19 mouse cellular contexts compared by ENCODE assay signal in the genomic region with DNA sequence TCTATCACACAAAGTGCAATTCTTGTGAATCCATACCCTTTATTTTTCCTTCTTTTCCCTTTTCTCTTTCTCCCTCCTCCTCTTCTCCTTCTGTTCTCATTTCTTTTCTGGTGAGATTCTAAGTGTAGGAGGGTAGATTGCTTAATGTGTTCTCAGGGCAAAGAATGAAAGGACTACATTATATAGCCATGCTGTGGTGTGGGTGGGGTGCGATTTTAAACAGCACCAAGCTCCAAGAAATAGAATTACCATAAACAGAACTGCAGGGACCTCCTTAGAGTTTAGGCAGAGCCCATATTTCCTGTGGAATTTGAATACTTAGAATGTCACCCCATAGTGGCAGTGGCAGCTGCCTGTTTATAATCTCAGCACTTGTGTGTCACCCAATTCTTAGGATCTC. TPM values are rescaled to one million over a fixed set of nuclear protein-coding genes. Genes with fewer than 3 reads are reported as not detected.
A peak's percentile ranks its signal among the peaks of the same experiment; 100 is the strongest.
DNase-seq lines count a peak whose midpoint lies in the region; TF ChIP-seq lines count a peak whose summit lies in the region.
"Had no signal": no experiment of that assay in that cellular context is flagged by ENCODE, and none has a peak within 500 bp of the region (broad histone marks: within the 10 kb centered on the region; RNA-seq: fewer than 3 reads in every experiment).

No protein-coding gene starts in this region.

- peak overlapping the region; percentile 53 for H3K27ac ChIP-seq in gastrocnemius, adult 2 months
- no peak overlapping the region for H3K27ac ChIP-seq in limb, embryonic 10.5 days

- no peaks in the 10 kb centered on the region for H3K27me3 ChIP-seq in limb, embryonic 10.5 days (ENCODE audit: low read depth, poor library complexity, severe bottlenecking)
- H3K27me3 ChIP-seq: limb, embryonic 15.5 days had no signal

- no peaks in the 10 kb centered on the region for H3K9me3 ChIP-seq in limb, embryonic 10.5 days (replicated peaks)
- H3K9me3 ChIP-seq: G1E; limb, embryonic 15.5 days had no signal

- TF ChIP-seq CTCF in gastrocnemius, adult 2 months (IDR thresholded peaks at IDR 0.05), result no peak

- H3K36me3 ChIP-seq in limb, embryonic 10.5 days, result no peaks in the 10 kb centered on the region
- H3K36me3 ChIP-seq: G1E; limb, embryonic 15.5 days had no signal

- 85% methylated on average over 1 of the region's 1 CpGs for WGBS in limb, embryonic 10.5 days

- no peaks in the 10 kb centered on the region for H3K4me1 ChIP-seq in limb, embryonic 10.5 days

- no peak overlapping the region for H3K4me3 ChIP-seq in gastrocnemius, adult 2 months
- H3K4me3 ChIP-seq in limb, embryonic 10.5 days, result no peak overlapping the region
- H3K4me3 ChIP-seq: limb, embryonic 15.5 days had no signal

- intact Hi-C loops in gastrocnemius, adult 2 months (cut with DNase I), result no loop called here
- intact Hi-C loops in left cerebral cortex, postnatal 25 days (cut with DNase I), result loop anchor here (1.0 to 10.0 kb wide), 4 partner anchors 22 to 859 kb away; no protein-coding TSS in a partner anchor

- DNase-seq in gastrocnemius, adult 2 months, result no peak
- no peak for DNase-seq in gastrocnemius, postnatal 10 days
- DNase-seq in brain, adult 2 months (ENCODE audit: low read depth, low spot score), result peak; percentile 86
- peak; percentile 29 to 64 for DNase-seq in frontal cortex, postnatal 10 days (ENCODE audit: low spot score in 2 of 2)
- peak; percentile 59 to 96 for DNase-seq in left cerebral cortex, postnatal 25 days (ENCODE audit: low spot score in 2 of 2)
- DNase-seq in thymus, postnatal 0 days (ENCODE audit: low spot score), result no peak
- DNase-seq in liver, result no peak
- no peak for DNase-seq in limb, embryonic 10.5 days (ENCODE audit: low spot score)
- DNase-seq: cerebellum, adult 8-10 months; kidney, postnatal 10 days; thymus, postnatal 25 days had no signal

RNA-seq across cellular contexts. Expression of a gene that starts 17.0 kb away (rescaled TPM):
- total RNA-seq in gastrocnemius, adult 2 months (2021), result 10 to 100 TPM; 25.3 to 37.5 TPM
- 10 to 100 TPM; 31.0 to 39.0 TPM for total RNA-seq in gastrocnemius, postnatal 10 days (2021)
- total RNA-seq in left cerebral cortex, postnatal 25 days (2021), result 10 to 100 TPM; 21.9 to 27.1 TPM
- polyA plus RNA-seq in thymus, postnatal 0 days (2015; fragmentation: Nextera tagmentation; extraction: Ambion mirVana), result 2.4 and 2.5 TPM in 2 replicates
- 0.43 and 1.5 TPM in 2 replicates for polyA plus RNA-seq in limb, embryonic 10.5 days (2016; fragmentation: Nextera tagmentation; extraction: Ambion mirVana)
- polyA plus RNA-seq: G1E; inflammation-experienced regulatory T-cells, adult 6 months had no signal

RNA-seq across cellular contexts. Expression of a gene that starts 17.7 kb away (rescaled TPM):
- total RNA-seq in gastrocnemius, adult 2 months (2021), result under 1 TPM in 1 of 2 experiments, not detected in 1; 0.18 TPM
- under 1 TPM in 1 of 2 experiments, not detected in 1; 0.16 TPM for total RNA-seq in gastrocnemius, postnatal 10 days (2021)
- not detected for total RNA-seq in left cerebral cortex, postnatal 25 days (2021)
- polyA plus RNA-seq in thymus, postnatal 0 days (2015; fragmentation: Nextera tagmentation; extraction: Ambion mirVana), result not detected in 2 replicates
- not detected in 2 replicates for polyA plus RNA-seq in limb, embryonic 10.5 days (2016; fragmentation: Nextera tagmentation; extraction: Ambion mirVana)
- total RNA-seq: G1E; heart, adult 8-10 months; heart, postnatal 25 days had no signal
- polyA plus RNA-seq: C2C12; G1E; inflammation-experienced regulatory T-cells, adult 6 months; limb, embryonic 15.5 days; lung, embryonic 16.5 days; neural tube, embryonic 14.5 days had no signal

Comparison
In these comparisons a context has a peak if more than half of its experiments do, and no peak if none do; other contexts are left out.
1. DNase-seq: peak in brain, adult 2 months (single experiment), frontal cortex, postnatal 10 days (2 of 2) and left cerebral cortex, postnatal 25 days (2 of 2); none in gastrocnemius, adult 2 months (single experiment), gastrocnemius, postnatal 10 days (single experiment), thymus, postnatal 0 days (single experiment), liver (single experiment) and limb, embryonic 10.5 days (single experiment).